Mouse (Mus musculus) midbrain, embryonic 15.5 days (tissue): Measurements from ENCODE around the gene Lgals8. TPM values are rescaled to one million over a fixed set of nuclear protein-coding genes. Genes with fewer than 3 reads are reported as not detected.
A peak's percentile ranks its signal among the peaks of the same experiment; 100 is the strongest.

ENCODE experiments used
- ATAC-seq: fragments of 200-750 bp; cut with Nextera tagmentation; replicated peaks from 2 replicates; pipeline ENCODE4 v1.8.0; 2017; ENCODE audit warnings: moderate TSS enrichment
- H3K27ac ChIP-seq: fragments of 300-500 bp; sonication (generic); 2 replicates; pipeline ENCODE4 v1.5.1; 2015; ENCODE audit warnings: mild to moderate bottlenecking, inconsistent platforms
- H3K27me3 ChIP-seq: fragments of 300-500 bp; sonication (generic); replicated peaks from 2 replicates; pipeline ENCODE4 v1.6.1; 2015; ENCODE audit warnings: inconsistent platforms
- H3K36me3 ChIP-seq: fragments of 300-500 bp; sonication (generic); replicated peaks from 2 replicates; pipeline ENCODE4 v1.6.1; 2015; ENCODE audit warnings: inconsistent platforms
- H3K4me1 ChIP-seq: fragments of 300-500 bp; sonication (generic); 2 replicates; pipeline ENCODE4 v1.6.1; 2015; ENCODE audit warnings: inconsistent platforms
- H3K4me2 ChIP-seq: fragments of 300-500 bp; sonication (generic); 2 replicates; pipeline ENCODE4 v1.6.1; 2015; ENCODE audit warnings: inconsistent platforms, mild to moderate bottlenecking, moderate library complexity
- H3K4me3 ChIP-seq: fragments of 300-500 bp; sonication (generic); 2 replicates; pipeline ENCODE4 v1.5.1; 2015; ENCODE audit warnings: mild to moderate bottlenecking, inconsistent platforms
- H3K9ac ChIP-seq: fragments of 300-500 bp; sonication (generic); 2 replicates; pipeline ENCODE4 v1.6.1; 2015; ENCODE audit warnings: mild to moderate bottlenecking, inconsistent platforms
- H3K9me3 ChIP-seq: fragments of 300-500 bp; sonication (generic); 2 replicates; pipeline ENCODE4 v1.6.1; 2016; ENCODE audit warnings: inconsistent platforms
- WGBS: fragments of 180-500 bp; shearing (Covaris S2); methylation state at CpG from one replicate; pipeline ENCODE4 v1.1.7; 2015; ENCODE audit warnings: mixed read lengths; 5-methylcytosine and 5-hydroxymethylcytosine counted together
- polyA plus RNA-seq: library from polyadenylated mRNA; unstranded; fragments of >200 nt; fragmentation: Nextera tagmentation; extraction: Ambion mirVana; gene quantifications from 2 replicates; pipeline ENCODE4 v1.2.1, GENCODE M21; 2015

Lgals8 gene
- polyA plus RNA-seq, 1 experiment from 2014 or later: 20.3 TPM

DNA sequence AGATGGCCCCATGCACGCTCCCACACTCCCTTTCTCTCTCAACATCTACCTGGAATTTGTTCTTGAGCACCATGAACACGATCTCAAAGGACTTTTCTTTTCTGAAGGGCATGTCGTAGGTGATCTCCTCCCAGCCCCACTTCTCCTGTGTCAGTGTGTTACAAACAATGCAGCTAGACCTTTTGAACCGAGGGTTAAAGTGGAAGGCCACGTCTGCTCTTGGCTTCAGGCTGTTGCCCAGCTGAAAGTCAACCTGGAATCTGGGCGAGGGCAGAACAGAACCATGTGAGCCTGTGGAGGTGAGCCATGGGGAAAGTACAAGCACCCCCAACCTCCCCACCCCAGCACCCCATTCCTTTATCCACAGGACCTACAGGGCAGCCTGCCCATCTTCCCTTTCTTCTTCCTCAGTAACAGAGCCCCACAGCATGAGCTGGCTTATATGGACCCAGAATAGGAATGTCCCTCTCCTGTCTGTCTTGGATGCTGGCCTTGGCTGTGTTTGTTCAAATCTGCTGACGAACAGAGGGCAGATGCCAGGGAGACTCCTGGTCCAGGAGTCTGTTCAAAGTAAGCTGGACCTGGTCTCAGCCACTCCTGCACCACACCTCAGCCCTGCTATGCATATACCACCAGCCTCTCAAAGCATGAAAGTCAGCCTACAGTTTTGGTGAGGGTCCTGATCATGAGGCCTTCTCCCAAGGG, 9.9 kb downstream of the Lgals8 start:
- no peak overlapping the region for H3K4me2 ChIP-seq
- H3K27me3 ChIP-seq: no peaks in the 10 kb centered on the region
- no peaks in the 10 kb centered on the region for H3K9me3 ChIP-seq
- peaks cover 3% of the 10 kb centered on the region for H3K4me1 ChIP-seq
- H3K4me3 ChIP-seq: no peak overlapping the region
- ATAC-seq: no peak
- H3K9ac ChIP-seq: no peak overlapping the region
- 86% methylated on average over 7 of the region's 7 CpGs for WGBS
- no peaks in the 10 kb centered on the region for H3K36me3 ChIP-seq
- H3K27ac ChIP-seq: no peak overlapping the region

GRCm38 (mm10) chr13:12453150-12453549, 11.6 kb downstream of the Lgals8 start:
- WGBS: 90% methylated on average over 14 of the region's 14 CpGs
- no peak for ATAC-seq
- no peaks in the 10 kb centered on the region; the same call in 1 of the 2 replicates for H3K36me3 ChIP-seq
- H3K4me2 ChIP-seq: no peak overlapping the region
- no peak overlapping the region for H3K9ac ChIP-seq
- no peaks in the 10 kb centered on the region for H3K9me3 ChIP-seq
- H3K4me3 ChIP-seq: no peak overlapping the region
- no peak overlapping the region for H3K27ac ChIP-seq
- no peaks in the 10 kb centered on the region for H3K27me3 ChIP-seq
- no peaks in the 10 kb centered on the region for H3K4me1 ChIP-seq

DNA sequence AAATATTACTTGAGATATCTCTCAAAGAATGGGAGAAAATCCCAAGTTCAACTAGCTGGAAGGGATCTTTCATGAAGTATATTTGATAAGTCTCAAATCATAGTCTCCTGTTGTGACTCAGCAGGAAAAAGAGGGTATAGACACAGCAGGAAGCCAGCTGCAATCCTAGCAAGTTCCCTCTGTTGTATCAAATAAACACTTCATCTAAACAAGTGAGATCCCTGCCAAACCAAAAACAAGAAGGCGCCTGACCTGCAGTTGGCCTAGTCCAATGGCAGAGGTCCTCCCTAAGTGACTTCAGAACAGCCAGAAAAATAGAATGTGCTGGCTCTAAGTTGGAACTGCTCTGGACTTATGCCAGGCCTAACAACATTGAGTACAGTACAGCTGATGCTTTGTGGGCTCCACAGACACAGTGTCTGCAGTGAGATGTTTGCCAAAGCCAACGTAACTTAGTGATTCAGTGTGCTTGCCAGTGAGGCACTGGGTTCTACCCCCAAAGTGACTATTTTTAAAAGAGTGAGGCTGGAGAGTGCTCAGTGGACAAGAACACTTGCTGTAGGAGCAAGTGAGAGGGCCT, 22.6 kb downstream of the Lgals8 start:
- Histone ChIP-seq H3K4me2 (no peak overlapping the region), H3K4me3 (no peak overlapping the region), H3K9me3 (no peaks in the 10 kb centered on the region), H3K4me1 (no peaks in the 10 kb centered on the region), H3K36me3 (peaks cover 44% of the 10 kb centered on the region), H3K27me3 (no peaks in the 10 kb centered on the region), H3K9ac (no peak overlapping the region), H3K27ac (no peak overlapping the region)
- peak; percentile 39; the same call in 1 of the 2 replicates for ATAC-seq
- 79% methylated on average over 2 of the region's 2 CpGs for WGBS

GRCm38 (mm10) chr13:12440813-12441212, 23.9 kb downstream of the Lgals8 start:
- Histone ChIP-seq H3K4me2 (no peak overlapping the region), H3K27me3 (no peaks in the 10 kb centered on the region), H3K4me1 (no peaks in the 10 kb centered on the region), H3K27ac (no peak overlapping the region), H3K9ac (no peak overlapping the region), H3K4me3 (no peak overlapping the region), H3K9me3 (no peaks in the 10 kb centered on the region), H3K36me3 (peaks cover 39% of the 10 kb centered on the region)
- ATAC-seq: no peak
- 87% methylated on average over 6 of the region's 6 CpGs for WGBS

DNA sequence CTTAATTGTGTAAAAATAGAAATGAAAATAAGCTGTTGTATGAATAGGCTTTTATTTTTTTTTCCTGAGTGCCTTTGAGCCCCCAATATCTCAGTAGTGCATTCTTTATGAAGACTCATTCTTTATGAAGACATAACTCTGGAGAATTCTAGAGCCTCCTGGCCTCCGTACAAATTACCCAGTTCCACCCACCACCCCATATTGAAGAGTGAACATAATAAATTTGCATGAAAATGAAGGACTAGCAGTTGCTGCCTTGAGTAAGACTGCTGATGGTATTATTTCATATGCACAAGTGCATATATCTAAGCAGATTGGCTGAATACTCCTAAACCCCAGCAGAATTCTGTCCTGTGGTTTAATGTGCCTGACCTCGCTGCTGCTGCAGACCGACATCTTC, 25.2 kb downstream of the Lgals8 start:
- Histone ChIP-seq H3K4me3 (no peak overlapping the region), H3K4me2 (no peak overlapping the region), H3K9me3 (no peaks in the 10 kb centered on the region), H3K36me3 (peaks cover 48% of the 10 kb centered on the region), H3K4me1 (no peaks in the 10 kb centered on the region), H3K27me3 (no peaks in the 10 kb centered on the region), H3K27ac (no peak overlapping the region), H3K9ac (no peak overlapping the region)
- ATAC-seq: no peak
- 89% methylated on average over 3 of the region's 3 CpGs for WGBS

DNA sequence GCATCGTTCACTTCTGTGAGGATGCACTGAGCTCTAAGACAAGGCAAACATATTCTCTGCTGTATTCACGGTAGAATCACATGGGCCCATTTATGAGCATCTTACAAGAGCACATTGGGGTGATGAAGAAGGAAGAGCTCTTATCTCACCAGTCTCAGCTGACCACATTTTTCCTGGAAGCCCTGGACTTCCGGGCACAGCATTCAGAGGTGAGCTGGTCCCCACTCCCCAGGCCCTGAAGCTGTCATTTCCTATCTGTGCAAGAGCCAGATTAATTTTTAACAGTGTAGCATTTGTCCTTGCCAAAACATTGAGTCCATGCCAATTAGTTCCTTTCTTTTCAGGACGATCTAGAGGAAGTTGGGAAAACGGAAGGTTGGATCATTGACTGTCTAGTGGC, 30.9 kb downstream of the Lgals8 start:
- Histone ChIP-seq H3K4me2 (no peak overlapping the region), H3K27me3 (no peaks in the 10 kb centered on the region), H3K9me3 (no peaks in the 10 kb centered on the region), H3K4me3 (no peak overlapping the region), H3K36me3 (peaks cover 71% of the 10 kb centered on the region), H3K4me1 (no peaks in the 10 kb centered on the region), H3K9ac (no peak overlapping the region), H3K27ac (no peak overlapping the region)
- WGBS: 94% methylated on average over 5 of the region's 5 CpGs
- no peak for ATAC-seq

DNA sequence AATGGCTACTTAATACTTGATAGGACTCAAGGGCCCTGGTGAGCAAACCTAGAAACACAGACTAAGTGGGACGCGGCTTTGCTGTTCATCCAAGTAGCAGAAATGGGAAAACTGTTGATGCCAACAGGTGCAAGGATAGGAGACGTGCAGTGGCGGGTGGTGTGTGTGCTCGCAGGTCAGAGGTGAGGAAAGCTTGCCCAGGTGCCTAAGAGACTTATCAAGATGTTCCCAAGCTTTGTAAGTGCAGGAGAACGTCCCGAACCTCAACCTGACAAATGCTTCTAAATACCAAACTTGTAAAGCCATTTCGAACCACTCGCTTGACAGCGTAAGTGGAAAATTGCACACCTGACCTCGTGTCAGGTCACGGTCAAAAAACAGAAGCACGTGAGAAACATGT, 36.2 kb downstream of the Lgals8 start:
- Histone ChIP-seq H3K27me3 (no peaks in the 10 kb centered on the region), H3K4me1 (no peaks in the 10 kb centered on the region), H3K9me3 (no peaks in the 10 kb centered on the region), H3K27ac (no peak overlapping the region), H3K4me2 (no peak overlapping the region), H3K9ac (no peak overlapping the region), H3K4me3 (no peak overlapping the region), H3K36me3 (peaks cover 70% of the 10 kb centered on the region)
- no peak for ATAC-seq
- WGBS: 97% methylated on average over 13 of the region's 13 CpGs

DNA sequence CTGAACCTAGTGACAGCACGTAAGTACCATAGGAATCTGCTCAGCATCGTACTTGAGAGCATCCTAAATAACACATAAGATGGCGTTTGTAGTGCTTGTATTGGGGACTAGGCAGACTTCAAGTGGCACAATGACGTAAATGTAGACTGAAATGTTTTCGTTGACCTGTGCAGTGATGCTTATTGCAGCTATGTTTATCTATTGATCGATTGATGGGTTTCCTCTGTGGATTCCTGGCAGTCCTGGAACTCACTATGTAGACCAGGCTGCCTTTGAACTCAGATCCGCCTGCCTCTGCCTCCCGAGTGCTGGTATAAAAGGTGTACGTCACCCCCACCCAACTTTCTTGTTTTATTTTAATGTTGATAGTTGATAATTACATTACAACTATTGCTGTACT, 44.1 kb downstream of the Lgals8 start:
- Histone ChIP-seq H3K27ac (no peak overlapping the region), H3K4me1 (no peaks in the 10 kb centered on the region), H3K4me3 (no peak overlapping the region), H3K36me3 (peaks cover 63% of the 10 kb centered on the region), H3K9me3 (no peaks in the 10 kb centered on the region), H3K27me3 (no peaks in the 10 kb centered on the region), H3K9ac (no peak overlapping the region), H3K4me2 (no peak overlapping the region)
- ATAC-seq: no peak
- 96% methylated on average over 9 of the region's 9 CpGs for WGBS

GRCm38 (mm10) chr13:12412016-12412415, 52.7 kb downstream of the Lgals8 start:
- Histone ChIP-seq H3K4me1 (no peaks in the 10 kb centered on the region), H3K27ac (no peak overlapping the region), H3K36me3 (peaks cover 42% of the 10 kb centered on the region), H3K9me3 (no peaks in the 10 kb centered on the region), H3K4me3 (no peak overlapping the region), H3K4me2 (no peak overlapping the region), H3K9ac (no peak overlapping the region), H3K27me3 (no peaks in the 10 kb centered on the region)
- ATAC-seq: no peak
- WGBS: 92% methylated on average over 8 of the region's 8 CpGs

GRCm38 (mm10) chr13:12408343-12409066, 56.2 kb downstream of the Lgals8 start:
- Histone ChIP-seq H3K9ac (no peak overlapping the region), H3K4me1 (no peaks in the 10 kb centered on the region), H3K4me2 (no peak overlapping the region), H3K27me3 (no peaks in the 10 kb centered on the region), H3K27ac (no peak overlapping the region), H3K4me3 (no peak overlapping the region), H3K36me3 (peaks cover 39% of the 10 kb centered on the region), H3K9me3 (no peaks in the 10 kb centered on the region)
- WGBS: 90% methylated on average over 9 of the region's 9 CpGs
- ATAC-seq: no peak

- Histone ChIP-seq H3K4me3 (peak overlapping the region; percentile 83), H3K4me2 (peak overlapping the region; percentile 97), H3K36me3 (peaks cover 8% of the 10 kb centered on the region; the same call in 1 of the 2 replicates), H3K27ac (no peak overlapping the region), H3K9me3 (no peaks in the 10 kb centered on the region), H3K27me3 (0 out of 2 replicates have a peak, but pooled peaks cover 5% of the 10 kb centered on the region), H3K4me1 (peaks cover 16% of the 10 kb centered on the region), H3K9ac (peak overlapping the region; percentile 47)
- under 1% methylated on average over 23 of the region's 23 CpGs for WGBS
- ATAC-seq: no peak
Measured at GRCm38 (mm10) chr13:12395571-12395970, 69.2 kb downstream of the Lgals8 start.

DNA sequence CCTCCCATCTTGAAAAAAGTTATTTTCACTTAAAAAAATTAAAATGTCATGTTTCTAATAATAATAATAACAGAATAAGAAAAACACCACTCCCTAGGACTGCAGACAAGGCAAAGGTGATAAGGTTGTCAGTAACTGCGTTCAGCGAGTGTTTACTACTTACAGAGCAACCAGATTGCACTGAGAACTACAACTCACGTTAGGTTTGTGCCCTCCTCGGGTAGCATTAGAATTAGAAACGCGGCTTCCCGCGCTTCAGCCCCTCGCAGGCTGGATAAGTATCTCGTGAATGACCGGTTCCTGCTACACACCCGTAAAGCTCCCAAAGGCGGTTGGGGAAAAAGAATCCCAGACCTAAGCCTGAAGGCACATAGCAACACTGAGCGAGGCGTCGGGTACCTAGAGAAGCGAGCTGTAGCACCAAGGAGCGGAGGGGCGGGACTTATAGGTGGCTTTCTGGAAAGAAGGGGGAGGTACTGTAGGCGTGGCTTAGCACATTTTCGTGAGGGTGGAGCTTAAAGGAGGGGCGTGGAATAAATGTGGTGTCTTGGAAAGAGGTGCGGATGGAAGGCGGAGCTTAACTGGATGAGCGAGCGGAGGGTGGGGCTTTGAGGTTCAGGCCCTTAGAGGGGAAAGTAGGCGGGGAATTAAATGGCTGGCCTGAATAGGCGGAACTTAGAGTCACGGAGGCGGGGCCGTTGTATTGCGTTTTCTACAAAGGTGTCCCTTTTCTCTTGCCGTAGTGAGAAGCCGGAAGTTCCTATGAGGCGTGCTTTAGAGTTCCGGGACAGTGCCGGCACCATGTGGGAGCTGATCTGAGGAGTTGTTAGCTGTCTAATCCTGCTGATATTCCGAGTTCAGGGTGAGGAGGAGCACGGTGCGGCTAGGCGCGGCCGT, 69.9 kb downstream of the Lgals8 start, which contains the start of gene Heatr1:
Gene Heatr1, plus strand, starts transcription at position 419 of the 897 bp plus-strand sequence.
- Histone ChIP-seq H3K4me2 (peak within 1 kb of the TSS; percentile 97), H3K4me1 (peaks cover 16% of the 10 kb centered on the region), H3K4me3 (peak within 1 kb of the TSS; percentile 83), H3K9ac (peak within 1 kb of the TSS; percentile 47), H3K27ac (peak within 1 kb of the TSS; percentile 54), H3K27me3 (0 out of 2 replicates have a peak, but pooled peaks cover 5% of the 10 kb centered on the region), H3K9me3 (no peaks in the 10 kb centered on the region), H3K36me3 (peaks cover 8% of the 10 kb centered on the region; the same call in 1 of the 2 replicates)
- peak; percentile 97 for ATAC-seq
- WGBS: under 1% methylated on average over 43 of the region's 43 CpGs
